Mouse (Mus musculus) left cerebral cortex, postnatal 10 days (tissue): Measurements from ENCODE around the gene Cxadr. TPM values are rescaled to one million over a fixed set of nuclear protein-coding genes. Genes with fewer than 3 reads are reported as not detected.
"Not testable (repeated sequence)": the region's sequence is repeated elsewhere in the genome, so short reads cannot be mapped to it uniquely, and the experiment has no call there.

ENCODE experiments used
- DNase-seq, 2 experiments: peaks; one replicate each; pipeline ENCODE4 v3.0.0; 2021 to 2022; ENCODE audit warnings: low spot score in 2 of 2, mixed read lengths in 1 of 2; ENCODE audit errors: extremely low spot score in 1 of 2
- intact Hi-C: fragments of 180-260 bp; cut with DNase I; formaldehyde crosslinking; loops from one replicate; pipeline ENCODE4 v1.15.1; 2025
- total RNA-seq, 2 experiments: library from RNA; stranded (reverse); gene quantifications; 2 replicates each; pipeline ENCODE4 v1.2.3; 2021

Gene Cxadr
- total RNA-seq, 2 experiments from 2014 or later = 208 to 232 TPM

DNA sequence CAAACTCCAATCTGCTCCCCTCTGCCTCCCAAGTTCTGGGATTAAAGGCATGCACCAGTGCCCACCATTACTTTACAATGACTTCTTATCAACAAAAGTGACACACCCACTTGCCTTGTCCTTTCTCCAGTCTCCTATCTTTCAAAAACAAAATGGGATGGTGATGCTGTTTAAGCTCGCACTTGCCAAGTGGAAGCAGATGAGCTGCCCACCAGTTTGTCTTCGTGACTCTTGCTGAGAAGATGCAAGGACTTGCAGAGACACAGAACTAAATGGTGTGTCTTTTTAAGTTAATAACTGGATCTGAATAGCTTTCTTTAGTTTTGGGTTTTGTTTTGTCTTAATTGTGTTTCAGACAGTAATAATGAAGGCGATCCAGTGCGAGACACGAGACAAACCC, 41.5 kb downstream of the Cxadr start:
- no peak for DNase-seq
- intact Hi-C loops = no loop called here

- no peak for DNase-seq
- intact Hi-C loops = no loop called here
These were observed 42.5 kb downstream of the Cxadr start for GRCm38 (mm10) chr16:78343792-78344191.

DNA sequence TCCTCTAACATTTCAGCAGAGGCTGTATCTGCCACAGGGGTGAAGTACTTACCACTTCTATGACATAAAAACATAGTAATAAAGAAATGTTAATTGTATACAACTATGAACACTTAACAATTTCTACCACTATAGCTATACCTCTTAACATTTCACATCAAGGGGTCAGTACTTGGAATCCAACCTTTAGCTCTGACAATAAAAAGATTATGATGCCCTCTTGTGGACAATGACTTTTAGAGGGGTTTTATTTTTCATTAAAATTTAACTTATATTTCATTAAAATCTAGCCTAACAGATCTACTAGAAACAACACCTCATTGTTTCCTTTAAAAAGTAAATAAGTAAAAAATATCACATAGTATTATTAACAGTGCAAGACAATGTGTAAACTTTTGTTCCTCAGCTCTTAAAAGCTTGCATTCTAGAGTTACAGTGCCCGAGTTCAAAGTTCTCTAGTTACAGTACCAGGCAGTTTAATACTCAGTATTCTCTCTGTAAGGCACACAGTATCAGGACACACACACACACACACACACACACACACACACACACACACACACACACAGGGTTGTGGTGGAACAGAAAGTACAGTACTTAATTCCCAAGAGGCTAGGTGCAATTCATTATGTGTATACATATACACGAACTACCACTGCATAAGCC, 45.5 kb downstream of the Cxadr start:
- no peak for DNase-seq
- intact Hi-C loops = loop anchor here (5.0 kb wide), 1 partner anchor 149 kb away; no protein-coding TSS in a partner anchor

DNA sequence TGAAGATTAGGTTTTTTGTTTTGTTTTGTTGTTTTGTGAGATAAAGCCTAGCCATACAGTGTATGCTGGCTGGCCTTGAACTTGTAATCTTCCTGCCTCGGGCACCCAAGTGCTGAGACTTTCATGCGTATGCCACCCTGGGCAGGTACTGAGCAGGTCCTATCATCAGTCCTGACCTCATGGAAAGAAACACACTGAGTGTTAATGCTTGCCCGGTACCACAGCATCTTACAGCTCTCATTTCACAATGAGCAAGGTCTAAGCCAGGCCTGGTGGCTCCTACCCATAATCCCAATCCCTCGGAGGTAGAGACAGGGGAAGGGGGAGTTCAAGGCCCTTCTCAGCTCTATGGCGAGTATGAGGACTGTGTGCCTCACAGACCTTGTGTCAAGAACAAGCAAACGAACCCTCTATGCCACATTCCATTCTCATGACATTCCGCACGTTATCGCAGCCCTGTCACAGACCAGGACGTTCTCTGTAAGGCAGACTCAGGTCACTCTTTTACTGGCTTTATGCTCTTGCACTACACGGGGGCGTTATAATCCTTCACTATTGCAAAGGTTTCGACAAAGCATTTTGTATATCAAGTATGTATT, 46.1 kb downstream of the Cxadr start:
- intact Hi-C loops = loop anchor here (5.0 kb wide), 1 partner anchor 150 kb away; no protein-coding TSS in a partner anchor

GRCm38 (mm10) chr16:78357757-78358156, 56.5 kb downstream of the Cxadr start:
- intact Hi-C loops = no loop called here
- DNase-seq = no peak

More for the DNA sequence above, 46.1 kb downstream of the Cxadr start:
- DNase-seq = no peak

DNA sequence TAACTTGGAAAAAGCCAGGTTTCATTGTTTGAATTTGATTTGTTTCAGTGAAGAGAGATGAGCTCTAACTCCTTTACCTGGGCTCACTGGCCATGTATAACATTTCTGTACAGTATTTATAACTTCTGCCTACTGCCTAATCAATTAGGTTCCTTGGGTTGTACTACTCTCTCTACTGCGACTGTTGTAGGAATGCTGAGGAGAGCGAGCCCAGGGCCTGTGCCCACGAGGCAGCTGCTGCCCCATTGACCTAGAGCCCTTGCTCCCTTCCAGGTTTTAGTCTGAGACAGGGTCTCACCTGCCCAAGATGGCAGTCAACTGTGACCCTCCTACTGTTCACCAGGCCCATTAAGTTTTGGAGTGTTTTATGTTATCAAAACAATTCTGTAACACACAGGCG, 60.2 kb downstream of the Cxadr start:
- DNase-seq = no peak
- intact Hi-C loops = no loop called here

DNA sequence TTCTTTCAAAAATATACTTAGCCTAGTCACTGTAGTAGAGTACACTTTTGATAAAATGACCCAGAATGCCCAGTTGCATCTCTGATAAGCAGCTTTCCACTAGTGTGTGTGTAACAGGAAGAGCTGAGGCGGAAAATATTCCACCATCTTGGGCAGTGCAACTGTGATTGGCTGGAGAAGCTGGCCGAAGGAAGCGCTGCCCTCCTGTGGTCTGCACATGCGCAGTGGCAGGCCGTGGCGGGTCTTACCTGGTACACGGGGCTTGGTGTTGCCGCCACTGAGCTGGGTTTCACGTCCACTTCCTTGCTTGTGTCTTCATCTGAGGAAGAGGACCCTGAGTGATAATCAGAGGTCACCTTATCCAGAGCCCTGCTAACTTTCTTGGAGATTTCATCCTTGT, 63.3 kb downstream of the Cxadr start:
- intact Hi-C loops, DNase-seq: not testable (repeated sequence)

DNA sequence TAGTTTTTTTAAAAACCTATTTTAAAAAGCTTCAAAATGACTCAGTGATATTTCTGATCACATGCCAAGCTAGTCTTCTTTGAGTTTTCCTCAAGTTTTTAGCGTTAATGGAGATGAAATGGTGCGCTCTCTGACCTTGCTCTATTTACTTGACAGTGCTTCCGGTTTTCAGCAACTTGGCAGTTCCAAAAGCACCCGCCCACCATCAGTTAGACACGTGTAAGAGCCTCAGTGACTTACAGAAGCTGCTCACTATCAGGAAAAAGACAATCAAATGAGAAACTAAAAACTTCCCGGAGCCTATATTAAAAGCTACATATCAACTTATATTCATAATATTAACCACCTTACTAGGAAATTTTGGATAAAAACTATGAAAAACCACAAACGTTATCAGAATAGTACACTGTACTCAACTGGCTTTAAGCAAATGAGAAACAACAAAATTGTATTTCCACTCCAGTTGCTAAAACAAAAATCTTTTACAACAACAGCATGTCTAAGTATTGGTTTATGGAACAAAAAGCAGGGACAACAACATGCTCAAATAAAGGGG, 70.3 kb downstream of the Cxadr start:
- intact Hi-C loops = no loop called here
- DNase-seq = no peak

- intact Hi-C loops = no loop called here
- no peak for DNase-seq
These were observed 71.5 kb downstream of the Cxadr start for GRCm38 (mm10) chr16:78372786-78373185.

DNA sequence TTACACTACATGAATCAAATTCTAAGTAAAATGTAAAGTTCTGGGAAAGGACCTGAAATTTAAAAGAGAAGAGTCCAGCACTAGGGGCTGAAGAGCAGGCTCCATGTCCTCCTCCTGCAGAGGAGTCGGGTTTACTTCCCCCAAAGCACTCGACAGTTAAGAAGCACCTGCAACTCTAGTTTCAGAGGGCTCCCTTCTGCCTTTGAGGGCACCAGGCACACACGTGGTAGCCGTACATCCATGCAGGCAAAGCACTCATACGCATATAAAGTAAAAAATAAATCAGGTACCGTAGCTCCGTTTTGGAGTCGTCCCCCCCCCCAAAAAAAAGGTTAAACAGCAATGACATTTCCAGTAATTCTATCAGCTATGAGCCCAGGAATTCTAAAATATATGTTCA, 72.5 kb downstream of the Cxadr start:
- intact Hi-C loops = no loop called here

GRCm38 (mm10) chr16:78375222-78375621, 73.9 kb downstream of the Cxadr start:
- no peak for DNase-seq
- intact Hi-C loops = no loop called here

More for the DNA sequence above, 72.5 kb downstream of the Cxadr start:
- DNase-seq = no peak

DNA sequence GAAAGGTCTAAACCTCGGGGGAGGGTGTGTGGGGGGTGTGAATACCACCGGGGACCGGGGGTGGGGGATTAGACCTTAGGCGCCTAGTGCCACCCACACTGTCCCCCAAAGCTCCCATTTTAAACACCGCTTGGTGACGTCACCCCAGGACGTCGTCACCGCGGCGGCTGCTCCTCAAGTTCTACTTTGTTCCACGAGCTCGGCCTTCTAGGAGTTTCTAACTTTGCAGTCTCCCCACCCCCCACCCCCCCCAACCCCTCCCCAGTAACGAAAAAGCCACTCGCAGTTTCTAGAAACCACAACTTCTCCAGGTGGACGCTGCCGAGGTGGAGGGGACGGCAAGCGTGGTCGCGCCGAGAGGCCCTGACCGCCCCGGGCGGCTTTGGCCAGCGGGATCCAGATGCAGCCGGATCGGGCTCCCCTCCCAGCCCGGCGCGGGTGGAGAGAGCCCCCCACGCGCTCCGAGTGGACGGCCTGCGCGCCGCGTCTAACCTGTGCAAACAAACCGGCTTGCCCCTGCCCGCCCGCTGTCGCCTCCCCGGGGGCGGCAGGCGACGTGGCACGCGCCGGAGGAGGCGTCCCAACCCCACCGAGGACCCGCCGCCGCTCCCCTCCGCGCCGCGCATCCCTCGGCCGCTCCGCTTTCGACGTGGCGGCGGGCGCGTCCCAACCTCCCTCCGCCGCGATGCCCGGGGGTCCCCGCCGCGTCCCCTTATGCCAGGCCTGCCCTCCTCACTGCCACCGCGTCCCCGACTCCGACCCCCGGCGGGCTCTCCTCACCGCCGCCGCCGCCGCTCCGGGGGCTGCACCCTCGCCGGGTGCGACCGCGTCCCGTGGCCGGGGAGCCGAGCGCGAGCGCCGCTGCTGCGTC, 74.8 kb downstream of the Cxadr start:
- peak in 1 of 2 experiments; percentile 71 for DNase-seq
- intact Hi-C loops = no loop called here

DNA sequence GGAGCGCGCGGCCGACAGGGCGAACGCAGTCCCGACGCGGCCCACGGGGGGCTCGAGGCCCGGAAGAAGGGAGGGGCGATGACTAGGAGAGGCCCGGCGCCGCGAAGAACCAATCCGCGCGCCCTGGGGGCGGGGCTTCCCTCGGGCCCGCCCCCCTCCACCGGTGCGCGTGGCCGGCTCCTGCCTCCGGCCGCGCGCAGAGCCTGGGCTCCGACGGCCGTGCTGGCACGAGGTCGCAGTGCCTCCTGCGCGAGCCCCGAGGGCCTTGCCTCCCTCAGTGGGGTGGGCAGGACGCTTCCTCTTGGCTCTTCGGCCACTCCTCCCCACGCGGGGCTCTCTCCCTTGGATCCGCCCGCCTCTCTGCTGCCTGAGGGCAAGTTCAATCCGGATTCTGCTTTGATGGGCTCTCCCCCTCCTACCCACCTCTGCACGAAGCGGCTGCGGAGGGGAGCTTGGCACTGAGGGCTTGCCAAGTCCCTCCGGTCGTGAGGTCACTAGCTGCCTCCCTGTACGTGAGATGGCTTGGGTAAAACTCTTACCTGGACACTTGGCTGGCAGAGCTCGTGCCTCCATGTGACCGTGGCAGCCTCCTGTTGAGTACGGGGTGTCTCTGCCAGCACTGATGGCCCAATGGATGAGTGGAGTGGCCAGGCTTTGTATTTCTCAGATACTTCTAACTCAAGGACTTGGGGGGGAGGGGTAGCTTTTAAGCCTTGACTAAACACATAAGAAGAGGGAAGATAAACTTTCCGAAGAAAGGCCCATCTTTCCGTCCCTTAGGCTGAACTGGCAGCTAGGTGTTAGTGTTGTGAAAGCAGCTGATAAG, 75.7 kb downstream of the Cxadr start, which contains the start of gene Btg3:
TSS of gene Btg3 (minus strand) at position 448 of the 826 bp plus-strand sequence.
- peak; percentile 70 to 94 for DNase-seq
- intact Hi-C loops = no loop called here

GRCm38 (mm10) chr16:78378493-78378892, 77.2 kb downstream of the Cxadr start:
- DNase-seq = no peak
- intact Hi-C loops = no loop called here

GRCm38 (mm10) chr16:78389122-78389521, 87.8 kb downstream of the Cxadr start:
- no peak for DNase-seq
- intact Hi-C loops = no loop called here

DNA sequence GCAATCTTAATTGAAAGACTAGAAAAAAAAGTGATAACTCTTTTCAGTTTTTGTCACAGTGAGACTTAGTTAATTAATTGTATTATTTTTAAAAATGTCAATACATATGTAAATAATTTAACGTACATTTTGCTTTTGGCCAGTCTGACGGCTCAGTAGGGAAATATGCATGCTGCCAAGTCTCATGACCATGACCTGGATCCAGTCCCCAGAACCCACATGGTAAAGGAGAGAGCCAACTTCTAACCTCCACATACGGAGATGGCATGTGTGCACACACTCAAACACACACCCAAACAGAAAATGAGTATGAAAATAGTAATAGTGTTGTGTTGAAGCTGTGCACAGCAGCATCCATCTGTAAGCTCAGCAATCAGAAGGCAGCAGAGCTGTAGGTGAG, 88.7 kb downstream of the Cxadr start:
- no peak for DNase-seq
- intact Hi-C loops = no loop called here

- DNase-seq = no peak
- intact Hi-C loops = no loop called here
These were observed 90.1 kb downstream of the Cxadr start for GRCm38 (mm10) chr16:78391354-78391753.

DNA sequence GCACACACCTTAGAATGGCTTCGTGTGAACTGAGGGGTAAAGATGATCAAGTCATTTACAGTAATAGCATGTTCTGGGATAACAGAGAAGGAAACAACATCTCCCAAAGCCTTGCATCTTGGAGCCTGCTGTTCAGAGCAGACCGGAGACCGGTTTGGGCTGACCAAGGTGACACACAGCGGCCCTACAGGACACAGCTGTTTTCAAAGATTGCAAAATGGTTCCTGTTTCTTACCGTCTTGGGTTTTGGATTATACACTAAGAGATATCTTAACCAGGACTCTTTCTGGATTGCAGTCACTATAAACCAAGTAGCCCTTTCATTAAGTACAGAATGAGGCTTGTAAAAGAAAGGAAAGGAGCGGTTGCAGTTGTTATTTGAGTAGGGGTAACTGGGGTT, 97.4 kb downstream of the Cxadr start:
- intact Hi-C loops = no loop called here
- no peak for DNase-seq

DNA sequence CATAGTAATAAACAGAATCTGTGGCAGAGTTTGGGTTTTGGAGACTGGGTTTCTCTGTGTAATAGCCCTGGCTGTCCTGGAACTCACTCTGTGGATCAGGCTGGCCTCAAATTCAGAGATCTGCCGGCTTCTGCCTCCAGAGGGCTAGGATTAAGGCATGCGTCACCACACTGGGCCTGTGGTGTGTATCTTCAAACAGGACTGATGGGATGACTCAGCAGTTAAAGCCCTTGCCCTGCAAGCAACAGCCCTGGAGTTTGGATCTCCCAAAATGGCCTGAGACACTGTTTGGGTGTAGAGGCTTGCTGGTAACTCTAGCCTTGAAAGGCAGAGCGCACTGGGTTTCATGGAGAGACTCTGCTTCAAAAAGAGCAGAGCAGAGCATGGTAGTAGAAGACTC, 98.1 kb downstream of the Cxadr start:
- intact Hi-C loops = no loop called here
- DNase-seq = no peak
